Comparison of ENCODE assay signal across 21 mouse cellular contexts in the genomic region with DNA sequence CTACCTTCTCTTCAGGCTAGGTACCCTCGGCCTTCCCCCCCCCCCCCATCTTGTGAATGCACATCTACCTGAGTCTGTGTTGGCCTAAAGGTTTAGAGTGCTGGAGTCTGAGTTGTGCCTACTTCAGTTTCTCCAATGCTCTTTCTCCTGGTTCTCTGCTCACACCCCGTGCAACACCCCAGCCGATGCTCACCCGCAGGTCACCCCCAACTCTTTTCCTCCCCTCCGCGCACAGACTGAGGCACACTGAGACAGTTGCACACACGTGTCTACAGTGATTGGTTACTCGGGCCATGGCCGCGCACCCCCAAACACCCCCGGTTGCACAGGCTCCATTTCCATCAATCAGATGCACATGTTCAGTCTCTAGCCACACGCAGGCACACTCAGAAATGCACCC. TPM values are rescaled to one million over a fixed set of nuclear protein-coding genes. Genes with fewer than 3 reads are reported as not detected.
"Had no signal": no experiment of that assay in that cellular context is flagged by ENCODE, and none has a peak within 500 bp of the region (broad histone marks: within the 10 kb centered on the region; RNA-seq: fewer than 3 reads in every experiment).

No protein-coding gene starts in this region.

- H3K36me3 ChIP-seq: kidney, embryonic 15.5 days; liver, embryonic 15.5 days; stomach, embryonic 15.5 days had no signal

- H3K4me3 ChIP-seq: kidney, embryonic 15.5 days; liver, embryonic 15.5 days; stomach, embryonic 15.5 days had no signal

- H3K27ac ChIP-seq: kidney, embryonic 15.5 days; liver, embryonic 15.5 days; stomach, embryonic 15.5 days had no signal

- ATAC-seq: lung, postnatal 0 days had no signal

- H3K9me3 ChIP-seq: kidney, embryonic 15.5 days; liver, embryonic 15.5 days; stomach, embryonic 15.5 days had no signal

- H3K4me2 ChIP-seq: kidney, embryonic 15.5 days; liver, embryonic 11.5 days; liver, embryonic 15.5 days; stomach, embryonic 15.5 days had no signal

- DNase-seq: kidney, adult 2 months; kidney, postnatal 14 days; left cerebral cortex, postnatal 4 days; lung, adult 2 months; lung, postnatal 36 days; midbrain, embryonic 14.5 days; right cerebral cortex, postnatal 14 days; thymus, adult 2 months; thymus, postnatal 36 days had no signal

- H3K9ac ChIP-seq: kidney, embryonic 15.5 days; liver, embryonic 15.5 days; stomach, embryonic 15.5 days had no signal

RNA-seq across cellular contexts. Expression of a gene that starts 7.5 kb away (rescaled TPM):
- total RNA-seq: layer of hippocampus, postnatal 25 days; left cerebral cortex, adult 8-10 months; left cerebral cortex, postnatal 4 days; megakaryocyte progenitor cell, adult 5-6 weeks; monocyte, adult 5-6 weeks had no signal
- polyA plus RNA-seq: large intestine, adult 2 months; liver, embryonic 15.5 days; lung, postnatal 0 days; spleen, adult 2 months; stomach, embryonic 15.5 days; testis, adult 2 months; thymus, adult 2 months had no signal
